Mouse (Mus musculus): ENCODE results near the gene Wfdc21.

- TF ChIP-seq CTCF (IDR thresholded peaks at IDR 0.05; ENCODE audit: borderline replicate concordance, insufficient read depth, low read length) (no peak), POLR2A (IDR thresholded peaks at IDR 0.05; ENCODE audit: low read depth, low read length) (no peak)
These were observed at the start of gene Wfdc21 for GRCm38 (mm10) chr11:83746681-83747080.

Measured in embryonic fibroblast, embryonic 13.5 days (primary cell).